Comparison of ENCODE assay signal across 8 mouse cellular contexts in genomic region chr6:121245127-121246036, GRCm38 (mm10). TPM values are rescaled to one million over a fixed set of nuclear protein-coding genes. Genes with fewer than 3 reads are reported as not detected.
A peak's percentile ranks its signal among the peaks of the same experiment; 100 is the strongest.
DNase-seq lines count a peak whose midpoint lies in the region; ATAC-seq lines count a peak whose summit lies in the region.

Usp18 (plus strand) TSS chr6:121245906.

- peak within 1 kb of the TSS; percentile 96 for H3K4me3 ChIP-seq in megakaryocyte, embryonic 14.5 days (replicated peaks)

- peaks cover 89% of the 10 kb centered on the region for H3K4me1 ChIP-seq in megakaryocyte, embryonic 14.5 days

- H3K36me3 ChIP-seq in megakaryocyte, embryonic 14.5 days (replicated peaks; ENCODE audit: low read length): peaks cover 29% of the 10 kb centered on the region

- ATAC-seq in inflammation-experienced regulatory T-cells, adult 6 months: peak; percentile 83

- peak; percentile 96 to 98 for DNase-seq in adrenal gland, adult (ENCODE audit: inconsistent age in 2 of 2, low spot score in 1 of 2)
- DNase-seq in embryo, embryonic 10 days (ENCODE audit: low spot score): peak; percentile 91
- DNase-seq in gastrocnemius, postnatal 10 days: peak; percentile 90
- DNase-seq in left cerebral cortex, adult 9 months (ENCODE audit: low spot score in 2 of 2): peak; percentile 15 to 70
- peak; percentile 61 to 69 for DNase-seq in right cerebral cortex, adult 2 months (ENCODE audit: low spot score in 2 of 2)
- DNase-seq in urinary bladder, postnatal 10 days (ENCODE audit: low spot score): peak; percentile 66

- H3K9me3 ChIP-seq in megakaryocyte, embryonic 14.5 days: no peaks in the 10 kb centered on the region

- no peaks in the 10 kb centered on the region for H3K27me3 ChIP-seq in megakaryocyte, embryonic 14.5 days (replicated peaks)

RNA-seq across cellular contexts. Expression of gene Usp18, which starts in this region (rescaled TPM):
- under 1 TPM; 0.25 to 0.52 TPM for total RNA-seq in gastrocnemius, postnatal 10 days (2021)
- polyA plus RNA-seq in inflammation-experienced regulatory T-cells, adult 6 months (2017; shearing (Covaris generic)): 10 to 100 TPM; 33.2 to 83.1 (median 69.4) TPM
- 1.2 TPM in 1 of 2 replicates, not detected in the other for polyA plus RNA-seq in megakaryocyte, embryonic 14.5 days (2012; ENCODE audit: insufficient read depth, low replicate concordance)

Comparison
In these comparisons a context has a peak if more than half of its experiments do, and no peak if none do; other contexts are left out.
1. Peak in every context shown above with its lines: DNase-seq, ATAC-seq and H3K4me3 ChIP-seq.
2. RNA of gene Usp18 (polyA plus RNA-seq): 33.2 to 83.1 TPM in inflammation-experienced regulatory T-cells, adult 6 months; 1.2 TPM in megakaryocyte, embryonic 14.5 days; every median in the first group is over 10 times any median in the second.
3. Peak in DNase-seq in gastrocnemius, postnatal 10 days; RNA of the gene not detected or under 1 TPM.
4. DNase-seq: peak in every context shown above with its lines; median percentile 97 in adrenal gland, adult; 91 in embryo, embryonic 10 days; 90 in gastrocnemius, postnatal 10 days; 66 in urinary bladder, postnatal 10 days; 65 in right cerebral cortex, adult 2 months; 42 in left cerebral cortex, adult 9 months.